Mouse (Mus musculus): Measurements from ENCODE around the gene Eif3i.

DNA sequence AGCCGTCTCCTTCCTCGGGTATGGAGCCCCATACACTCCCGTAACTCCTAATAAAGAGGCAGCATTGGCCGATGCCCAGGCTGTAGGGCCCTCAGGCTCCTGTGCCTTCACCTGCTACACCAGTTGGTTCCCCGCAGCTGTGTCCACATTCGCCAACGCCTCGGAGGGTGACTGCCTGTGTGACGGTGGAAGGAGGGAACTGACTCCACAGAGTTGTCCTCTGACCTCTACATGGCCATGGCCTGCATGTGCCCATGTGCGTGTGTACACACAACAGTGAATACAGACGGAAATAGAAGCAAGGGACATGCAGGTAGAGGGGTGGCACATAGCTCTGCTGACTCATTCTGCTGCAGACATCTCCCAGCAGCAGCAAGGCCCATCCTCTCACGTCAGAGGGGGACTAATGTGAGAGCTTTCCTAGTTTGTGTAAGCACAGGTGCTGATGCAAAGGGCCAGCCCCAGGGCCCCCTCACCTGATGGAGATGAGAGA, 8.7 kb upstream of the Eif3i start:
- TF ChIP-seq ZNF384 (IDR thresholded peaks at IDR 0.05; ENCODE audit: low read depth, low read length) (no peak), UBTF (IDR thresholded peaks at IDR 0.05; ENCODE audit: borderline replicate concordance, insufficient read depth, low read depth, low read length) (no peak), USF1 (IDR thresholded peaks at IDR 0.05; ENCODE audit: low read depth, low read length) (no peak), HCFC1 (IDR thresholded peaks at IDR 0.05; ENCODE audit: low read depth, low read length) (no peak), BHLHE40 (IDR thresholded peaks at IDR 0.05; ENCODE audit: borderline replicate concordance, low read depth, low read length) (no peak), MAX (IDR thresholded peaks at IDR 0.05; ENCODE audit: low read length) (no peak)
